Mouse (Mus musculus) MEL (cell line): ENCODE measurements around the gene Prr15. TPM values are rescaled to one million over a fixed set of nuclear protein-coding genes. Genes with fewer than 3 reads are reported as not detected.

ENCODE experiments used
- DNase-seq: peaks from one replicate; pipeline ENCODE4 v3.0.0; 2011; ENCODE audit warnings: low read depth, low spot score
- H3K27ac ChIP-seq: 2 replicates; pipeline ENCODE4 v1.5.1; 2012; ENCODE audit warnings: low read depth, mild to moderate bottlenecking, control low read depth, low read length, moderate library complexity; ENCODE audit not compliant: control insufficient read depth
- H3K27me3 ChIP-seq, 2 experiments: fragments of 150-350 bp in 1 of 2; sonication (generic) in 1 of 2; 2 replicates each; pipeline ENCODE4 v1.6.1; 2012; ENCODE audit warnings: low read length in 2 of 2, mild to moderate bottlenecking in 2 of 2, improper control_type of control experiment in 1 of 2, moderate library complexity in 1 of 2; ENCODE audit not compliant: insufficient read depth in 2 of 2, control insufficient read depth in 1 of 2
- H3K36me3 ChIP-seq, 2 experiments: 2 replicates each; pipeline ENCODE4 v1.6.1; 2012 to 2014; ENCODE audit warnings: low read length in 2 of 2, improper control_type of control experiment in 1 of 2, inconsistent platforms in 1 of 2, mild to moderate bottlenecking in 1 of 2; ENCODE audit not compliant: insufficient read depth in 2 of 2, control insufficient read depth in 1 of 2
- H3K4me1 ChIP-seq, 2 experiments: fragments of 150-350 bp in 1 of 2; sonication (generic) in 1 of 2; 2 replicates each; pipeline ENCODE4 v1.6.1; 2012; ENCODE audit warnings: low read length in 2 of 2, improper control_type of control experiment in 1 of 2, mild to moderate bottlenecking in 1 of 2; ENCODE audit not compliant: insufficient read depth in 2 of 2, control insufficient read depth in 1 of 2
- H3K4me3 ChIP-seq, 2 experiments: fragments of 150-350 bp in 1 of 2; sonication (generic) in 1 of 2; 2 replicates each; pipeline ENCODE4 v1.5.1; 2012; ENCODE audit warnings: low read depth in 2 of 2, low read length in 2 of 2, mild to moderate bottlenecking in 2 of 2, moderate library complexity in 2 of 2, control low read depth in 1 of 2, improper control_type of control experiment in 1 of 2; ENCODE audit not compliant: control insufficient read depth in 1 of 2, insufficient read depth in 1 of 2
- H3K79me2 ChIP-seq: 2 replicates; pipeline ENCODE4 v1.6.1; 2012; ENCODE audit warnings: mild to moderate bottlenecking, low read length, moderate library complexity; ENCODE audit not compliant: control insufficient read depth, poor library complexity, insufficient read depth
- H3K9ac ChIP-seq: 2 replicates; pipeline ENCODE4 v1.6.1; 2012; ENCODE audit warnings: low read depth, mild to moderate bottlenecking, control low read depth, low read length, moderate library complexity; ENCODE audit not compliant: control insufficient read depth, poor library complexity, severe bottlenecking
- H3K9me3 ChIP-seq: fragments of 150-350 bp; sonication (generic); replicated peaks from 2 replicates; pipeline ENCODE4 v1.6.1; 2012; ENCODE audit warnings: mild to moderate bottlenecking, low read length, improper control_type of control experiment, moderate library complexity; ENCODE audit not compliant: insufficient read depth
- CHD2 ChIP-seq: IDR thresholded peaks from 2 replicates; pipeline ENCODE4 v1.6.1; 2011; ENCODE audit warnings: low read length, improper control_type of control experiment
- CTCF ChIP-seq, 3 experiments: IDR thresholded peaks in 2 of 3; conservative IDR thresholded peaks in 1 of 3; 2 replicates each; pipeline ENCODE4 v1.5.1; 2011 to 2012; ENCODE audit warnings: low read length in 3 of 3, low read depth in 2 of 3, mild to moderate bottlenecking in 2 of 3, improper control_type of control experiment in 1 of 3, inconsistent platforms in 1 of 3, mixed read lengths in 1 of 3, moderate library complexity in 1 of 3; ENCODE audit not compliant: control insufficient read depth in 1 of 3, insufficient read depth in 1 of 3, poor library complexity in 1 of 3, severe bottlenecking in 1 of 3
- E2F4 ChIP-seq: IDR thresholded peaks from 2 replicates; pipeline ENCODE4 v1.6.1; 2011; ENCODE audit warnings: low read depth, low read length, improper control_type of control experiment, borderline replicate concordance
- ETS1 ChIP-seq: IDR thresholded peaks from 2 replicates; pipeline ENCODE4 v1.6.1; 2012; ENCODE audit warnings: low read depth, mild to moderate bottlenecking, inconsistent platforms, low read length, improper control_type of control experiment, moderate library complexity
- MAFK ChIP-seq: IDR thresholded peaks from 2 replicates; pipeline ENCODE4 v1.6.1; 2011; ENCODE audit warnings: low read depth, mild to moderate bottlenecking, low read length, improper control_type of control experiment, borderline replicate concordance
- MEF2A ChIP-seq: IDR thresholded peaks from 2 replicates; pipeline ENCODE4 v1.6.1; 2014; ENCODE audit warnings: low read depth, mild to moderate bottlenecking, inconsistent platforms, low read length, improper control_type of control experiment; ENCODE audit not compliant: poor library complexity, insufficient replicate concordance, severe bottlenecking; ENCODE audit errors: extremely low read depth
- NRF1 ChIP-seq: IDR thresholded peaks from 2 replicates; pipeline ENCODE4 v1.6.1; 2014; ENCODE audit warnings: low read depth, mild to moderate bottlenecking, inconsistent platforms, low read length, improper control_type of control experiment, moderate library complexity; ENCODE audit not compliant: poor library complexity, insufficient read depth, severe bottlenecking
- POLR2AphosphoS5 ChIP-seq: IDR thresholded peaks from 2 replicates; pipeline ENCODE4 v1.6.1; 2012; ENCODE audit warnings: low read depth, borderline replicate concordance, mild to moderate bottlenecking, inconsistent platforms, low read length, moderate library complexity, mixed read lengths
- RCOR1 ChIP-seq: IDR thresholded peaks from 2 replicates; pipeline ENCODE4 v1.6.1; 2012; ENCODE audit warnings: low read depth, mild to moderate bottlenecking, inconsistent platforms, low read length, improper control_type of control experiment
- TBP ChIP-seq: IDR thresholded peaks from 2 replicates; pipeline ENCODE4 v1.8.0; 2011; ENCODE audit warnings: low read depth, low read length, improper control_type of control experiment
- TCF12 ChIP-seq: IDR thresholded peaks from 2 replicates; pipeline ENCODE4 v1.6.1; 2014; ENCODE audit warnings: low read depth, mild to moderate bottlenecking, inconsistent platforms, low read length, improper control_type of control experiment, moderate library complexity
- USF1 ChIP-seq: IDR thresholded peaks from 2 replicates; pipeline ENCODE4 v1.6.1; 2014; ENCODE audit warnings: low read depth, mild to moderate bottlenecking, inconsistent platforms, low read length, improper control_type of control experiment, moderate library complexity
- ZC3H11A ChIP-seq: IDR thresholded peaks from 2 replicates; pipeline ENCODE4 v1.6.1; 2012; ENCODE audit warnings: low read depth, mild to moderate bottlenecking, inconsistent platforms, low read length, improper control_type of control experiment
- ZKSCAN1 ChIP-seq: IDR thresholded peaks from 2 replicates; pipeline ENCODE4 v1.6.1; 2012; ENCODE audit warnings: low read depth, mild to moderate bottlenecking, inconsistent platforms, low read length, improper control_type of control experiment, moderate library complexity
- ZMIZ1 ChIP-seq: IDR thresholded peaks from 2 replicates; pipeline ENCODE4 v1.6.1; 2012; ENCODE audit warnings: low read depth, mild to moderate bottlenecking, inconsistent platforms, low read length, improper control_type of control experiment, moderate library complexity
- ZNF384 ChIP-seq: IDR thresholded peaks from 2 replicates; pipeline ENCODE4 v1.6.1; 2012; ENCODE audit warnings: low read depth, mild to moderate bottlenecking, inconsistent platforms, low read length, improper control_type of control experiment
- polyA plus RNA-seq, 2 experiments: library from polyadenylated mRNA; stranded (reverse) in 1 of 2; unstranded in 1 of 2; fragments of >175 nt in 1 of 2; fragments of >200 nt in 1 of 2; gene quantifications; 2 replicates each; pipeline versions ENCODE4 v1.2.1 to v1.2.4; 2012; ENCODE audit warnings: low replicate concordance in 2 of 2, low read depth in 1 of 2; ENCODE audit not compliant: insufficient read length in 2 of 2, insufficient read depth in 1 of 2, missing spikeins in 1 of 2
- total RNA-seq: library from RNA; depleted of rRNA; stranded (reverse); fragments of 300-350 nt; gene quantifications from 2 replicates; pipeline ENCODE4 v1.2.3, GENCODE M21; 2012; rRNA removed

Gene Prr15
- not detected in 2 replicates for total RNA-seq
- not detected for polyA plus RNA-seq

DNA sequence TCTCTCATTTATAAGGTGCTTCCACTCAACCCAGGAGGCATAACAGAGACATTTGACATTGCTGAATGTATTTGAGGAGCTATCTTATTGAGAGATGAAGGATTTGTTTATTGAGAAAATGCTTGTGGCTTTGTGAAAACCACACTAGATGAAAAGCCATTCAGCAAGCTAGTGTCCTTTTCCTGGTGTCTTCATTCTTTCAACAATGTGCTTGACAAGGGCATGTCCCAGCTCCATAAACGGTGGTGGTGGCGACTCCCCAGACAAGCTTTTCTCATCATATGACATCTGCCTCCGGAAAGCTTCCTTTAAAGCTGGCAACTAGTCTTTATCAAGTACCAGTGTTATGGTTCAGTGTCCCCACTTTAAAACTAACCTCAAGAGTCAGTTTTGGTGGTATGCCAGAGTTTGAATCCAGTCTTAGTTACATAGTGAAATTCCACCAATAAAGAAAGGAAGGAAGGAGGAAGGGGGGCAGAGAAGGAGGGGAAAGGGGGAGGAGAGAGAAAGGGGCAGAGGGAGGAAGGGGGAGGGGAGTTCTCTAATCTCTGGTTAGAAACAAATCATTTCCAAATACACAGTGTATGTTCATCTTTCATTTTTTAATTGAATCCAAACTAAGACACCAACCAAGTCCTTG, at the start of gene Prr15:
Gene Prr15 (plus strand): TSS at position 590 of the 640 bp plus-strand sequence.
- H3K27me3 ChIP-seq: no peaks in the 10 kb centered on the region
- TF ChIP-seq POLR2AphosphoS5 (no peak), ZKSCAN1 (no peak), ZNF384 (no peak), TBP (no peak), ETS1 (no peak), ZC3H11A (no peak), CTCF (IDR thresholded peaks at IDR 0.05 in 2 of 3, conservative IDR thresholded peaks at IDR 0.05 in 1 of 3; ENCODE audit: control insufficient read depth in 1 of 3, insufficient read depth in 1 of 3, low read depth in 2 of 3, low read length in 3 of 3, poor library complexity in 1 of 3, severe bottlenecking in 1 of 3) (no peak), NRF1 (no peak), USF1 (no peak), TCF12 (no peak), E2F4 (no peak), RCOR1 (no peak), CHD2 (no peak), MEF2A (no peak)
- TF ChIP-seq, all 39 proteins: peak for 0
- Histone ChIP-seq H3K9me3 (no peaks in the 10 kb centered on the region), H3K27ac (no peak within 1 kb of the TSS), H3K9ac (no peak within 1 kb of the TSS), H3K4me1 (no peaks in the 10 kb centered on the region), H3K79me2 (no peaks in the 10 kb centered on the region), H3K36me3 (no peaks in the 10 kb centered on the region), H3K4me3 (no peak within 1 kb of the TSS)
- DNase-seq: no peak

GRCm38 (mm10) chr6:54277234-54277633, 48.4 kb upstream of the Prr15 start:
- TF ChIP-seq MAFK: no peak
- TF ChIP-seq ZMIZ1: no peak
- no peak for DNase-seq
- H3K27me3 ChIP-seq: no peaks in the 10 kb centered on the region
- no peaks in the 10 kb centered on the region for H3K79me2 ChIP-seq
- H3K4me3 ChIP-seq: no peak overlapping the region
- no peak overlapping the region for H3K9ac ChIP-seq
- H3K4me1 ChIP-seq: no peaks in the 10 kb centered on the region
- no peaks in the 10 kb centered on the region for H3K36me3 ChIP-seq
- H3K27ac ChIP-seq: no peak overlapping the region
- no peaks in the 10 kb centered on the region for H3K9me3 ChIP-seq
